Mouse (Mus musculus): ENCODE measurements around the gene Kxd1.

Gene Kxd1

DNA sequence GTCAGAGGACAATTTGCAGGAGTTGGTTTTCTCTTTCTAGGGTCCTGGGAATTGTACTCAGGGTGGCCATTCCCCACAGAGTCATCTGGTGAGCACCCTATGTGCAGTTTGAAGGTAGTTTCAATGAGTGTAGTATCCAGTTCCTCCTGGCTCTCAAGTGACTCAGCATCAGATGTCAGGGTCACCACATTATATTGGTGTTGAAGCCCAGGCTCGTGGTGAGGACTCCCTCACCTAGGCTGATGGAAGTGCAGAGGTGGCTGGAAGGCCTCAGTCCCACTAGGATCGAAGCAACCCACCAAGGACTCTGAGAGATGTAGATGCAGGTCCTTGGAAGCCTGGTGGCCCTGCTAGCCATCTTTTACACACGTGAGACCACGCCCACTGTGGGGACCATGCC, 18.7 kb upstream of the Kxd1 start:
- no peak for DNase-seq

GRCm38 (mm10) chr8:70544200-70544687, 16.5 kb upstream of the Kxd1 start:
- peak; percentile 50 for DNase-seq

- DNase-seq = no peak
Measured at GRCm38 (mm10) chr8:70541081-70541480, 13.3 kb upstream of the Kxd1 start.

DNA sequence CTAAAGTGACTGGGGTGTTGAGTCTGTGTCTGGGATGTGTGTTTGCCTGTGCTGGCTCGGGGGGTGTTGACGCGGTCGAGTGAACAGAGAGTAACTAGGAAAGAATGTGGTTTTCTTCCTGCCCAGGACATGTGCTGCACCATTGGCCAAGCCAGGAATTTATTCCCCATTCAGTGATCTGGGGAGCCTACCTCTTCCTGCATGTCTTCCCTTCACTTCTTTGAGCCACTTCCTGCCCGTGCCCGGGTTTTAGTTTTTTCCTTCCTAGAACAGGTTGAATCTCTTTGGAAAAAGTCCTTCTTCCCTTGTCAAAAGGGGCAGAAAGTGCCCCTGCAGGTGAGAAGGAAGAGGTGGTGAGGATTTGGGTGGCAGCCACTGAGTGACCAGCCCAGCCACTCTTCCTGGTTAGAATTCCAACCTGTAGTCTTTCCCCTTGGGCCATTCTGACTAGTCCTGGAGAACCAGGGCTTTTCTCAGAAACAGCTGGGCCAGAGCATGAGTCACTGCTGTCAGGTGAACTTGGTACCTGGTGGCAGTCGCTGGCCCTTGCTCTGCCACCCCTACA, 12.8 kb upstream of the Kxd1 start:
- peak; percentile 62 for DNase-seq

DNA sequence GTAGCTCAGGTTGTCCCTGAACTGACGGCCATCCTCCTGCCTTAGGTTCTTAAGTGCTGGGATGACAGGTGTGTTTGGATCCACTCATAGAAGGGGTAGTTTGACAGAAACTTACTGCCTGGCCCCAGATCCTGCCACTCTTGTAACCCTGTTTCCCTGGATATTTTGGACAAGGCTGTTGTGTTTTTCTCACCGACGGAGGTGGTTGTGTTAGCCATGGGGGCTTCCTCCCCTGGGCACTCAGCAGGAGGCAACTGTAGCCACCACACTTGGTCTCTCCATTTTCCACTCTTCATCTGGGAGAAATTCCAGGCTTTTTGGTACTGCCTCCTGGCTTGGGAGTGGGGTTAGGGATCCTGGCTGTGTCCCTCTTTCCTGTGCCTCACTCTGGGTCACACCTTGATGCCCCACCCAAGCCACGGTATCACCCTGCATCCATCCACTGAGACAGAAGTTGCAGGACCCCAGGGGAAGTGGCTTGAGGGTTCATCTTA, 12.3 kb upstream of the Kxd1 start:
- no peak for DNase-seq

DNA sequence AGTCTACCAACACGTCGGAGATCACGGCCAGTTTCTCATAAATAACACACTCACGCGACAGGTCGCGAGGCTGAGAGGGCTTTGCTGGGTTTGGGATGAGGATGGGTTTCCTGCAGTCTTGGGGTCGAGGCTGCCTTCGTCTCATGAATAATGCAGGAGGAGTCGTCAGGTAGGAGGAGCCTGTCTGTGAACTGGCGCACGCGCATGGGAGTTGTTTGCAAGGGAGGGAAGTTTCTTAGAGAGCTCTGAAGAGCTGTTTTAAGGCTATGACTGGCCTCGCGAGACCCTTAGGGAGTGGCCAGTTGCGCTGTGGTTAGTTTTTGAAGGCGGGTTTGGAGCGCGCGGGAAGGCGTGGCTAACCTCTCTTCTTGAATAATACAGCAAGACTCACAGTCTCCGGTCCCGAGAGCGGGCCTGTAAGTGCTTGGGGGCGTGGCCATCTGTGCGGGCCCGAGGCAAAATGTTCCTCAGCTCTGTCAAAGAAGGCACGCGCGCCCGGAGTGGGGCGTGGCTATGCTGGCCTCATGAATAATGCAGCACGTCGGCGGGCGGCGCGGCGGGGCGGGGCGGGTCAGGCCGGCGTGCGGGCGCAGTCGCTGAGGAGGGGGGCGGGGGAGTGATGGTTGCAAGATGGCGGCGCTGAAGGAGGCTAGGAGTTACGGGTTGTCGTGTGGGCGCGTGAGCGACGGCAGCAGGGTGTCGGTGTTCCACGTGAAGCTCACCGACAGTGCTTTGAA, 11.5 kb upstream of the Kxd1 start, which contains the start of gene Ell:
TSS of gene Ell (plus strand) at position 381 of the 737 bp plus-strand sequence.
- DNase-seq = peak; percentile 100

DNA sequence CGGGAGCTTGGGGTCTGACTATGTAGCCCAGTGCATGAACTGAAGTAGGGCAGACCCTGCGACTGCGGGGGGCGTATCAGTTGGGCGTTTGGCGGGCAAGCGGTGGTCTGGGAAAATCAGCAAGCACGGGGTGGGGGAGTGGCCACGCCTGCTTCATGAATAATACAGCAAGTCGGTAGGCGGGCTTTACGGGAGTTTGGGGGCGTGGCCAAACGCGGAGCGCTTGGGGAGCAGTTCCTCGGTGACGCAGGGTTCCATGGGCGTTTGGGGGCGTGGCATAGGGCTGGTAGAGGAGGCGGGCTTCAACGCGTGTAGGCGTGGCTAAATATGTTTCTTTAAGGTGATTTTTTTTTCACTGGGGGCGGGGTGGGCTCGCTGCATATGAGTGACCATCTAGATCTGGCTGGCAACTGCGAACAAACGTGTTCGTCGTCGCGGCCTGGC, 10.9 kb upstream of the Kxd1 start:
- peak; percentile 100 for DNase-seq

DNA sequence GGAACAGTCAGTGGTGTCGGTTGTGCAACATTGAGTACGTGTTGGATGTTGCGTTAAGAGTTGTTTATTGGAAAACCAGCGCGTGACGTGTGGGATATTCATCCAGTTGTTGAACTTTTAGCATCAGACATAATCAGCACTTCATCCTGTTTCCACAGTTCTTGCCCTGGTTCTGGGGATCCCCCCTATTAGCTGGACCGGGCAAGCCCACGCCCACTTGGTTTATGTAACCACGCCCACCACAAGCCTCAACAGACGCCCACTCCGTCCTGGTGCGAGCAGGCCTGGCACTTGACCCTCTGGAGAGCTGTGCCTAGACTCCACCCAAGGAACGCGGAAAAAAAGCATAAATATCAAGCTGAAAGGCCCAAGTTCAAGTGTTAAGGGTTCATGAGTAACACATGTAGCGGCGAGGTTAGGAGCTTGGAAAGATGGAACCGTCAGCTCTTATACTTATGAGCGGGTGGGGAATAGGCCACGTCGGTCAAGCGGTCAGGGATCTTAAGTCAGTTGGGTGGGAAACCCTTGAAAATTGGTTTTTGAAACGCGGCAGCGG, 10.3 kb upstream of the Kxd1 start:
- DNase-seq = peak; percentile 80

DNA sequence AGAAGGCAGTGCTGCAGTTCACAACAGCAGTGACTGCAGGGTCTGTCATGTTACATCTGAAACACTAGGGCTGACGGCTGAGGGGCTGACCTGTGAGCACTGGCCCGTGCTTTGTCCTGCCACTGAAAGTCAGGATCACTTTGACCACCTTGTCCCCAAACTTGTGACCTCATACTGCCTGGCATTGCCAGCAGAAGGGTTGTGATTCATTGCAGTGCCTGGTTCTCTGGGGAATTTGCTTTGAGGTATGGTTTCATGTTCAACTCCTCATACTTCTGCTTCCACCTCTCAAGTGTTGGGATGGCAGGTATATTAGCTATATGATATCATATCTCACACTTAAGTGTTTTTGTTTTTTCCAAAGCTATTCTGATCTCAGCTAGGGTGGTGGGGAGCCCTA, 7.9 kb upstream of the Kxd1 start:
- DNase-seq = no peak

GRCm38 (mm10) chr8:70535221-70535620, 7.5 kb upstream of the Kxd1 start:
- DNase-seq = no peak

DNA sequence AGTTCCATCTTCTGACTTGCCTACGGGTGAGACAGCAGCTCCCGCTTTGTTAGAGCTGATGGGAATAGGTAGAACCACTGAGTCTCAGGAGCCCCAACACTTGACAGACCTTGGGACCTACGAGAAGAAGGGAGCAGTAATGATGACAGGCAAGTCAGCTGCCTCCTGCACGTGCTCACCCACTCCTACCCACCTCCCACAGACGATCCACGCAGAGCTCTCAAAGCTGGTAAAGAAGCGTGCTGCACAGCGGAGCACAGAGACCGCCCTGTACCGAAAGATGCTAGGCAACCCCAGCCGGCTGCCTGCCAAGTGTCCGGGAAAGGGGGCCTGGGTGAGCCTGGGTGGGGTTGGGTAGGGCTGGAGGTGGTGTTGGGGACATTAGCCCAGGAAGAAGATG, 6.5 kb upstream of the Kxd1 start:
- DNase-seq = no peak

GRCm38 (mm10) chr8:70530314-70530713, 2.6 kb upstream of the Kxd1 start:
- no peak for DNase-seq

- DNase-seq = peak; percentile 52
Measured at GRCm38 (mm10) chr8:70529741-70530161, 2.0 kb upstream of the Kxd1 start.

DNA sequence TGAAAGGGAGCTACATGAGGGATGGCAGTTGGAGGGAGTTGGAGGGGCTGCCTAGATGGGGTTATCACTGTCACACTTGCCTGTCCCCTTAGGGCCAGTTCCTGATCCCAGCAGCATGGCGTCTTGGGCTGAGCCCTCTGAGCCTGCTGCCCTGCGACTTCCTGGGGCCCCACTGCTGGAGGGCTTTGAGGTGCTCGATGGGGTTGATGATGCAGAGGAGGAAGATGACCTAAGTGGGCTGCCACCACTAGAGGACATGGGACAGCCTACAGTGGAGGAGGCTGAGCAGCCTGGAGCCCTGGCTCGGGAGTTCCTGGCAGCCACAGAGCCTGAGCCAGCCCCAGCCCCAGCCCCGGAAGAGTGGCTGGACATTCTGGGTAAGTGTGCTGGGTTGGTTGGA, 1.5 kb upstream of the Kxd1 start:
- no peak for DNase-seq

DNA sequence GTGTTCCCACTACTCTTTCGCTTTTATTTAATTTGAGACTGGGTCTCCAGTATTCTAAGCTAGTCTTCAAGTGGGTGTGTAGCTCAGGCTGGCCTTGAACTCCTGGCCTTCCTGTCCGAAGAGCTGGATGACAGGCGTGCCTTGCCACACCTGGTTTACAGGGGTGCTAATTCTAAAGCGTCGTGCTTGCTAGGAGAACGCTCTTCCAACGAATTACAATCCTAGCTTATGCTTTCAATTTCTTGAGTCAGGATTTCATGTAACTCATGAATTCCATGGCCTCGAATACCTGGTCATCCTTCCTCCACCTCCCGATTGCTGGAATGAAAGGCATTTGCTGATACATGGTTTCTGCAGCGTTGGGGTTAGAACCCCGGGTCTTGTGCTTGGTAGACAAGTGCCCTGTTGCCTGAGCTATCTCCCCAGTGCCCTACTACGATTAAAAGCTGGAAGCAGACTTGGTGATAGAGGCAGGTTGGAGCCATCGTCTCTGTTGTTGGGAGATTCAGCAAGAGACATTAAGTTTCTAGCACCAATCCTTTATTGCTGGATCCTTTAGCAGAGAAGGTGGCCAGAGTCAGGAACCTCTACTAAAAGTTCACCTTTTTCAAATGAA, 534 bp upstream of the Kxd1 start:
- DNase-seq = no peak

- no peak for DNase-seq
Measured at GRCm38 (mm10) chr8:70527111-70527511, 645 bp downstream of the Kxd1 start.

DNA sequence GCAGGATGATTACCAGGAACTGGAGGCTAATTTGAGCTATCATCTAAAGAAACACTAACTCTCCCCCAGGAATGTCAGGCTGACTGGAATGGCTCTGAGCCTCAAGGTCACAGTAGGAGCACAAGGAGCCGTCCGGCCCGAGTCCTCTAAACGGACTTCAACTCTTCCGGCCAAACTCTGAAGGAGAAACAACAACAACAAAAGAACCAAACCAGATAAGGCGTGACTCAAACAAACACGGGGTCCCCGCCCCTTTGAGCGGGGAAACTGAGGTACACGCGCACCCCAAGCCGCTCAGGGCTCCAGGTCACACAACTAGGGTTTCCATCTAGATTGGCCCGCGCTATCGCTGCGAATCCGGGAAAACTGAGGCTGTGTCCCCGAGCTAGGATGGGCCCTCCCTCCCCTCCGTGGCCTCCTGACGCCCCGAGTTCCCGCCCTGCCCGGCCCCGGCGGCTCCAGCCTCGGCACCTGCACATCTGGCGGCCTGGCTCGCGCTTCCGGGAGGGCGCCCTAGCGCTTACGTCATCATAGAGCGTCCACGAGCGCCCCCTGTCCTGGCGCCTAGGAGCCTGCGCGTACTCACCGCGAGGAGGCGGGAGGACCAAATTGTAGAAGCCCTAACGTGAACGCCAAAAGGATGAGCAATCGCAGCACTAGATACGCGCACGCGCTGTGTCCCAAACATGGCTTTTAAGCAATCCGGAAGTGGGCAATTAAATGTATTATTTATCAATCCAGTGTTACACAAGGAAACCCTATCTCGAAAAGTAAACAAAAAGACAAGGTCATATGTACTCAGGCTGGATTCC, 5.0 kb downstream of the Kxd1 start:
- DNase-seq = peak; percentile 98

- no peak for DNase-seq
Measured at GRCm38 (mm10) chr8:70519606-70520005, 8.2 kb downstream of the Kxd1 start.

DNA sequence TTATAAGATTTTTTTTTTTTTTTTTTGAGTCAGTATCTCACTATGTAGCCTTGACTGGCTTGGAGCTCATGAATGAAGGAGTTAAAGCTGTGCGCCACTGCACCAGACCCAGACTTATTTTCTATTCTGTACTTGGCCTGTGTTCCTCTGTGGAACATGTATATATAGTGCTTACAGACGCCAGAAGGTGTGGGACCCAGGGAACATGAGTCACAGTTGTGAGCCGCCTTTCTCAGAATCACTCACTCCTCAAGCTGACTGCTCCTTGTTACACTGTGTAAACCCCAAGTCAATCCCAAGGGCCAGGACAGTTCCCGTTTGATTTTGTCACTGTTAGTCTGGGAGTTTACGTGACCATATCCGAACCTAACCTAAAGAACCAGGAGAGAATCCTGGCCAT, 8.7 kb downstream of the Kxd1 start:
- no peak for DNase-seq

- DNase-seq = no peak
Measured at GRCm38 (mm10) chr8:70517940-70518643, 9.7 kb downstream of the Kxd1 start.

- DNase-seq = no peak
Measured at GRCm38 (mm10) chr8:70513441-70513840, 14.3 kb downstream of the Kxd1 start.

Measured in kidney, adult 9 months (tissue).